Mouse (Mus musculus): ENCODE measurements around the gene Nars2.
A peak's percentile ranks its signal among the peaks of the same experiment; 100 is the strongest.

DNA sequence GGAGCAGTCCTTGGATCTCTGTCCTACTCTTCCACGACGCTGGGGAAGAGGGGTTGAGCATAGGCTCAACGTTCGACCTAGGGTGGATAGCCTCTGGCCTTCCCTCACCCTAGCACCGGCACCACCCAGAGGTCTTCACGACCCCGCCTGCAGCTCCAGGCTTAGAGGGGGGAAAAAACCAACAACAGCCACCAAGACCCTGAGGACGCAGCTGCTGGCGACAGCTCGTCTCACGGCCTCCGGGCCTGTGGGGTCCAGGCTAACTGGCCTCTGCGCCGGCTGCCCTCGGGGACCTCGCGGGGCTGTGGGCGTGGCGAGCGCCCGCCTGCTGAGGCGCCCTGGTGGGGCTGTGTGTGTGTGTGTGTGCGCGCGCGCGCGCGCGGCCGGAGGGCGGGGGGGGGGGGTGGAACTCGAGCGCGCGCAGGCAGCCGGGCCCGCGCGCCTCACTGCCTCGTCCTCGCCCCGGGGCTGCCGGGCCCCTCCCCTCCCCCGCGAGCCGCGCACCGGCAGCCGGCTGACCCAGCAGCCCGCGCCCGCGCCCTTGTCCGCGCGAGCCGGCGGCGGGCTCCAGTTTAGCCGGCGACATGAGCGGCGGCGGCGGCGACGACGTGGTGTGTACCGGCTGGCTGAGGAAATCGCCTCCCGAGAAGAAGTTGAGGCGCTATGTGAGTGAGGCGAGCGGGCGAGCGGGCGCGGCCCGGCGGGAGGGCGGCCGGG lies 130.1 kb downstream of the Nars2 start, which contains the start of gene Gab2:
- TF ChIP-seq CTCF (IDR thresholded peaks at IDR 0.05) = 0 out of 2 replicates have a peak, but pooled peaks have one; percentile 7
- TF ChIP-seq POLR2A (IDR thresholded peaks at IDR 0.05; ENCODE audit: insufficient read depth, low read depth, low read length) = peak; percentile 56

Measured in heart, adult 2 months (tissue).